Mouse (Mus musculus) spleen, adult 2 months (tissue): Measurements from ENCODE around the gene Ptgds. TPM values are rescaled to one million over a fixed set of nuclear protein-coding genes. Genes with fewer than 3 reads are reported as not detected.

Source experiments
- DNase-seq, 2 experiments: peaks; one replicate each; pipeline versions ENCODE4 v3.0.0 to v3.0.0-alpha.2; 2012 to 2021; ENCODE audit warnings: low spot score in 2 of 2, low read depth in 1 of 2
- H3K27ac ChIP-seq: fragments of 200-500 bp; 2 replicates; pipeline ENCODE4 v1.5.1; 2012; ENCODE audit warnings: low read length, inconsistent platforms; ENCODE audit not compliant: insufficient read depth
- H3K27me3 ChIP-seq: fragments of 200-500 bp; 2 replicates; pipeline ENCODE4 v1.6.1; 2012; ENCODE audit warnings: mild to moderate bottlenecking, moderate library complexity, low read length, inconsistent platforms; ENCODE audit not compliant: control insufficient read depth, insufficient read depth
- H3K36me3 ChIP-seq: fragments of 200-500 bp; 2 replicates; pipeline ENCODE4 v1.6.1; 2012; ENCODE audit warnings: mild to moderate bottlenecking, low read length, inconsistent platforms; ENCODE audit not compliant: control insufficient read depth, insufficient read depth
- H3K4me1 ChIP-seq: fragments of 200-500 bp; 2 replicates; pipeline ENCODE4 v1.6.1; 2011; ENCODE audit warnings: inconsistent platforms; ENCODE audit not compliant: control insufficient read depth, insufficient read depth, insufficient read length
- H3K4me3 ChIP-seq: fragments of 200-500 bp; 2 replicates; pipeline ENCODE4 v1.5.1; 2011; ENCODE audit warnings: mild to moderate bottlenecking, inconsistent platforms; ENCODE audit not compliant: insufficient read depth, insufficient read length; ENCODE audit errors: extremely low read depth
- CTCF ChIP-seq: fragments of 200-500 bp; IDR thresholded peaks from 2 replicates; pipeline ENCODE4 v1.5.1; 2011; ENCODE audit warnings: mild to moderate bottlenecking, inconsistent platforms; ENCODE audit not compliant: insufficient read depth, insufficient read length, insufficient replicate concordance; ENCODE audit errors: extremely low read depth
- POLR2A ChIP-seq: fragments of 200-500 bp; IDR thresholded peaks from 2 replicates; pipeline ENCODE4 v1.6.1; 2011; ENCODE audit warnings: low read depth, low read length, inconsistent platforms
- WGBS: fragments of 180-500 bp; shearing (Covaris S2); methylation state at CpG from one replicate; pipeline ENCODE4 v1.1.7; 2018; 5-methylcytosine and 5-hydroxymethylcytosine counted together
- polyA plus RNA-seq: library from polyadenylated mRNA; depleted of rRNA; stranded (reverse); fragments of >200 nt; gene quantifications from 2 replicates; pipeline ENCODE4 v1.2.3, GENCODE M21; 2012

Gene Ptgds
- polyA plus RNA-seq, 1 experiment = 7.8 TPM

- WGBS = 76% methylated on average over 20 of the region's 20 CpGs
- H3K4me1 ChIP-seq = peaks cover 14% of the 10 kb centered on the region; the same call in 1 of the 2 replicates
Observed at GRCm38 (mm10) chr2:25501593-25502486, 32.0 kb upstream of the Ptgds start, which contains the start of gene C8g. Gene C8g (minus strand): TSS chr2:25501719.

GRCm38 (mm10) chr2:25500576-25501405 lies 30.9 kb upstream of the Ptgds start, which contains the start of gene Fbxw5:
Gene Fbxw5 (plus strand): TSS chr2:25500750.
- peak; percentile 81 for TF ChIP-seq POLR2A
- TF ChIP-seq CTCF = no peak
- WGBS = under 1% methylated on average over 32 of the region's 44 CpGs
- H3K4me1 ChIP-seq = peaks cover 14% of the 10 kb centered on the region; the same call in 1 of the 2 replicates
- H3K36me3 ChIP-seq = peaks cover 15% of the 10 kb centered on the region
- peak within 1 kb of the TSS; percentile 60 for H3K27ac ChIP-seq
- H3K4me3 ChIP-seq = peak within 1 kb of the TSS; percentile 83
- H3K27me3 ChIP-seq = no peaks in the 10 kb centered on the region
- peak; percentile 81 to 89 for DNase-seq

More at GRCm38 (mm10) chr2:25501593-25502486, 32.0 kb upstream of the Ptgds start, which contains the start of gene C8g:
- H3K36me3 ChIP-seq = peaks cover 15% of the 10 kb centered on the region
- H3K27ac ChIP-seq = peak within 1 kb of the TSS; percentile 58
- no peaks in the 10 kb centered on the region for H3K27me3 ChIP-seq
- DNase-seq = no peak
- H3K4me3 ChIP-seq = peak within 1 kb of the TSS; percentile 83
- TF ChIP-seq POLR2A = no peak

- Histone ChIP-seq H3K4me3 (peak overlapping the region; percentile 52), H3K4me1 (peaks cover 14% of the 10 kb centered on the region; the same call in 1 of the 2 replicates), H3K36me3 (peaks cover 13% of the 10 kb centered on the region), H3K27ac (peak overlapping the region; percentile 60), H3K27me3 (no peaks in the 10 kb centered on the region)
- TF ChIP-seq CTCF (no peak), POLR2A (no peak)
- DNase-seq = no peak
- 65% methylated on average over 6 of the region's 6 CpGs for WGBS
Observed at GRCm38 (mm10) chr2:25500071-25500575, 30.3 kb upstream of the Ptgds start.

GRCm38 (mm10) chr2:25498622-25499478 lies 29.0 kb upstream of the Ptgds start:
- Histone ChIP-seq H3K27me3 (no peaks in the 10 kb centered on the region), H3K4me1 (peaks cover 14% of the 10 kb centered on the region; the same call in 1 of the 2 replicates), H3K36me3 (peaks cover 3% of the 10 kb centered on the region; the same call in 1 of the 2 replicates), H3K27ac (no peak overlapping the region), H3K4me3 (no peak overlapping the region)
- no peak for DNase-seq
- no peak for TF ChIP-seq POLR2A
- TF ChIP-seq CTCF = no peak
- WGBS = 79% methylated on average over 15 of the region's 15 CpGs

- Histone ChIP-seq H3K4me3 (no peak overlapping the region), H3K27me3 (no peaks in the 10 kb centered on the region), H3K27ac (no peak overlapping the region), H3K36me3 (no peaks in the 10 kb centered on the region), H3K4me1 (peaks cover 14% of the 10 kb centered on the region; the same call in 1 of the 2 replicates)
- DNase-seq = no peak
- 28% methylated on average over 6 of the region's 6 CpGs for WGBS
- TF ChIP-seq POLR2A = no peak
- TF ChIP-seq CTCF = no peak
Observed at GRCm38 (mm10) chr2:25497846-25498575, 28.2 kb upstream of the Ptgds start.
